Mouse (Mus musculus) midbrain, embryonic 11.5 days (tissue): ENCODE results near the gene Fam173a. TPM values are rescaled to one million over a fixed set of nuclear protein-coding genes. Genes with fewer than 3 reads are reported as not detected.

Source experiments
- ATAC-seq: fragments of 200-750 bp; cut with Nextera tagmentation; 2 replicates; pipeline ENCODE4 v1.8.0; 2017; ENCODE audit warnings: moderate TSS enrichment, moderate library complexity; ENCODE audit not compliant: low FRiP score
- DNase-seq: peaks from one replicate; pipeline ENCODE4 v3.0.0; 2015; ENCODE audit warnings: low spot score; ENCODE audit errors: missing footprints
- H3K27ac ChIP-seq: fragments of 300-500 bp; sonication (generic); 2 replicates; pipeline ENCODE4 v1.5.1; 2014; ENCODE audit warnings: low read depth, low read length
- H3K27me3 ChIP-seq: fragments of 300-500 bp; sonication (generic); 2 replicates; pipeline ENCODE4 v1.6.1; 2014; ENCODE audit warnings: mild to moderate bottlenecking, low read length, moderate library complexity, mixed read lengths; ENCODE audit not compliant: control insufficient read depth, insufficient read depth
- H3K36me3 ChIP-seq: fragments of 300-500 bp; sonication (generic); 2 replicates; pipeline ENCODE4 v1.6.1; 2014; ENCODE audit warnings: mild to moderate bottlenecking, low read length, moderate library complexity, mixed read lengths; ENCODE audit not compliant: control insufficient read depth, insufficient read depth
- H3K4me1 ChIP-seq: fragments of 300-500 bp; sonication (generic); 2 replicates; pipeline ENCODE4 v1.6.1; 2014; ENCODE audit warnings: low read length; ENCODE audit not compliant: control insufficient read depth, insufficient read depth
- H3K4me2 ChIP-seq: fragments of 300-500 bp; sonication (generic); 2 replicates; pipeline ENCODE4 v1.6.1; 2014; ENCODE audit warnings: mild to moderate bottlenecking, moderate library complexity
- H3K4me3 ChIP-seq: fragments of 300-500 bp; sonication (generic); 2 replicates; pipeline ENCODE4 v1.5.1; 2014; ENCODE audit warnings: low read depth, low read length
- H3K9ac ChIP-seq: fragments of 300-500 bp; sonication (generic); 2 replicates; pipeline ENCODE4 v1.6.1; 2014; ENCODE audit warnings: low read length
- H3K9me3 ChIP-seq: fragments of 300-500 bp; sonication (generic); 2 replicates; pipeline ENCODE4 v1.6.1; 2016; ENCODE audit warnings: low read length; ENCODE audit not compliant: control insufficient read depth
- WGBS: fragments of 180-500 bp; shearing (Covaris S2); extraction: QIAGEN DNeasy Blood & Tissue Kit; methylation state at CpG from one replicate; pipeline ENCODE4 v1.1.7; 2014; 5-methylcytosine and 5-hydroxymethylcytosine counted together
- polyA plus RNA-seq: library from polyadenylated mRNA; unstranded; fragments of >200 nt; fragmentation: Nextera tagmentation; extraction: Ambion mirVana; gene quantifications from 2 replicates; pipeline ENCODE4 v1.2.1, GENCODE M21; 2014

Gene Fam173a
- polyA plus RNA-seq, 1 experiment from 2014 or later: 69.1 TPM

- H3K4me2 ChIP-seq: no peak overlapping the region
- no peaks in the 10 kb centered on the region for H3K27me3 ChIP-seq
- ATAC-seq (no peak), DNase-seq (no peak)
- H3K9me3 ChIP-seq: no peaks in the 10 kb centered on the region
- H3K4me3 ChIP-seq: no peak overlapping the region
- H3K27ac ChIP-seq: no peak overlapping the region
- 0 out of 2 replicates have a peak, but pooled peaks cover 5% of the 10 kb centered on the region for H3K4me1 ChIP-seq
- H3K9ac ChIP-seq: no peak overlapping the region
- 84% methylated on average over 3 of the region's 3 CpGs for WGBS
- H3K36me3 ChIP-seq: no peaks in the 10 kb centered on the region
Measured at GRCm38 (mm10) chr17:25757691-25758090, 35.0 kb downstream of the Fam173a start.

- DNase-seq (no peak), ATAC-seq (no peak)
- no peak overlapping the region for H3K9ac ChIP-seq
- 88% methylated on average over 9 of the region's 9 CpGs for WGBS
- no peaks in the 10 kb centered on the region for H3K9me3 ChIP-seq
- no peaks in the 10 kb centered on the region for H3K27me3 ChIP-seq
- no peaks in the 10 kb centered on the region for H3K36me3 ChIP-seq
- H3K27ac ChIP-seq: no peak overlapping the region
- H3K4me3 ChIP-seq: no peak overlapping the region
- H3K4me1 ChIP-seq: no peaks in the 10 kb centered on the region
- no peak overlapping the region for H3K4me2 ChIP-seq
Measured at GRCm38 (mm10) chr17:25756378-25757242, 36.1 kb downstream of the Fam173a start.

DNA sequence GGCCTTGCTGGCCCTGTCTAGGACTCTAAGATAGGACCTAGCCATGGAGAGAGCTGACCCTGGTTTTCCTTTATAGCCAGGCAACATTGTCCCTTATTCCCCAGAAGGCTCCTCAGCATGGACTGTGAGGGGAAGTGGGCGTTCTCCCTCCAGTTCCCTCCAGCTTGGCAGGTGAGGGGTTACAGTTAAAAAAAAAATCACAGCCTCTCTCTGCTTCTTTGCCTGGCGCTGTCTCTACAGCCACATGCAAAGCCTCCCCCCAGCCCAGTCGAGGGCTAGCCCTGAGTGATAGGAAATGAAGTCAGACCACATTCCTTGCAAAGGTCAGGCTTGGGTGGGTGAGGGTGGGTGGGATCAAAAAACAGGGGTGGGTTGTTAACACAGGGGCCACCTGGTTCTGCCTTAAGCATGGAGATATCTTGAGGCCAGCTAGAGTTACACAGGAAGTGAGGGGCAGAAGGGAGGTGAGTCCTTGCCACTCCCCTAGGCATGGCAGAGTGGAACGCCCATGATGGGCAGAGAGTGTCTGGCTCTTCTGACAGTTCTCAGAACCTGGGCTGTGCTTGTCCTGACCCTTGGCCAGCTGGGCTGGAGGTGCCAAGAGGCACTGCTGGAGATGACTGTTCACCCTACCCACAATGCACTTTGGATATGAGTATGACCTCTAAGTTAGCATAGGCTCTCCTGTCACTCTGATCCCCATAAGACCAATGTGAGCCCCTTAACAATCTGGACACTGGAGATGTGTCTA is 36.9 kb downstream of the Fam173a start:
- 70% methylated on average over 4 of the region's 4 CpGs for WGBS
- Histone ChIP-seq H3K9me3 (no peaks in the 10 kb centered on the region), H3K4me2 (no peak overlapping the region), H3K9ac (no peak overlapping the region), H3K27me3 (no peaks in the 10 kb centered on the region), H3K36me3 (no peaks in the 10 kb centered on the region), H3K27ac (no peak overlapping the region), H3K4me1 (no peaks in the 10 kb centered on the region), H3K4me3 (no peak overlapping the region)
- DNase-seq (no peak), ATAC-seq (no peak)

- H3K4me3 ChIP-seq: no peak overlapping the region
- no peak overlapping the region for H3K27ac ChIP-seq
- no peak overlapping the region for H3K4me2 ChIP-seq
- WGBS: 83% methylated on average over 4 of the region's 4 CpGs
- no peak for ATAC-seq
- no peaks in the 10 kb centered on the region for H3K9me3 ChIP-seq
- H3K4me1 ChIP-seq: no peaks in the 10 kb centered on the region
- H3K36me3 ChIP-seq: no peaks in the 10 kb centered on the region
- no peak for DNase-seq
- no peak overlapping the region; the same call in 1 of the 2 replicates for H3K9ac ChIP-seq
- no peaks in the 10 kb centered on the region for H3K27me3 ChIP-seq
Measured at GRCm38 (mm10) chr17:25755086-25755485, 37.6 kb downstream of the Fam173a start.

- WGBS: 87% methylated on average over 9 of the region's 9 CpGs
- Histone ChIP-seq H3K27ac (no peak within 1 kb of the TSS), H3K9me3 (no peaks in the 10 kb centered on the region), H3K4me2 (no peak within 1 kb of the TSS), H3K27me3 (no peaks in the 10 kb centered on the region), H3K9ac (no peak within 1 kb of the TSS; the same call in 1 of the 2 replicates), H3K4me3 (no peak within 1 kb of the TSS), H3K4me1 (no peaks in the 10 kb centered on the region), H3K36me3 (no peaks in the 10 kb centered on the region)
- ATAC-seq (no peak), DNase-seq (no peak)
Measured at GRCm38 (mm10) chr17:25754241-25754640, 38.5 kb downstream of the Fam173a start, which contains the start of gene Msln. TSS of gene Msln (minus strand) at chr17:25754378.

GRCm38 (mm10) chr17:25751446-25751845 is 41.3 kb downstream of the Fam173a start:
- 72% methylated on average over 5 of the region's 5 CpGs for WGBS
- Histone ChIP-seq H3K4me1 (no peaks in the 10 kb centered on the region), H3K9ac (no peak overlapping the region), H3K27ac (no peak overlapping the region), H3K4me2 (no peak overlapping the region), H3K27me3 (no peaks in the 10 kb centered on the region), H3K4me3 (no peak overlapping the region), H3K36me3 (no peaks in the 10 kb centered on the region), H3K9me3 (no peaks in the 10 kb centered on the region)
- no peak for ATAC-seq
- DNase-seq: peak; percentile 17

- no peak overlapping the region for H3K27ac ChIP-seq
- no peaks in the 10 kb centered on the region for H3K4me1 ChIP-seq
- DNase-seq: peak; percentile 4
- no peaks in the 10 kb centered on the region for H3K27me3 ChIP-seq
- 76% methylated on average over 6 of the region's 6 CpGs for WGBS
- no peaks in the 10 kb centered on the region for H3K9me3 ChIP-seq
- no peak for ATAC-seq
- H3K4me3 ChIP-seq: no peak overlapping the region
- no peaks in the 10 kb centered on the region for H3K36me3 ChIP-seq
- no peak overlapping the region for H3K9ac ChIP-seq
- H3K4me2 ChIP-seq: no peak overlapping the region
Measured at GRCm38 (mm10) chr17:25749314-25749713, 43.4 kb downstream of the Fam173a start.

- Histone ChIP-seq H3K4me2 (no peak overlapping the region), H3K36me3 (no peaks in the 10 kb centered on the region), H3K4me3 (no peak overlapping the region), H3K9me3 (no peaks in the 10 kb centered on the region), H3K27me3 (no peaks in the 10 kb centered on the region), H3K9ac (no peak overlapping the region), H3K4me1 (no peaks in the 10 kb centered on the region), H3K27ac (no peak overlapping the region)
- ATAC-seq (no peak), DNase-seq (no peak)
- 88% methylated on average over 4 of the region's 4 CpGs for WGBS
Measured at GRCm38 (mm10) chr17:25748238-25748637, 44.5 kb downstream of the Fam173a start.

- Histone ChIP-seq H3K4me3 (no peak overlapping the region), H3K4me2 (no peak overlapping the region), H3K4me1 (no peaks in the 10 kb centered on the region), H3K36me3 (no peaks in the 10 kb centered on the region), H3K9me3 (no peaks in the 10 kb centered on the region), H3K27ac (no peak overlapping the region), H3K9ac (no peak overlapping the region), H3K27me3 (no peaks in the 10 kb centered on the region)
- no peak for DNase-seq
- ATAC-seq: no peak
- WGBS: 82% methylated on average over 10 of the region's 10 CpGs
Measured at GRCm38 (mm10) chr17:25744311-25744710, 48.4 kb downstream of the Fam173a start.
